Mouse (Mus musculus): ENCODE measurements at regions not wholly inside any gene's neighbourhood (a gene's known extent, or its start where the extent isn't known, plus 50 kb on each side); places are given as distances from the start of the nearest gene placed in this dataset.

GRCm38 (mm10) chr13:72288381-72289092, 325.0 kb upstream of the Irx1 start:
- TF ChIP-seq CTCF (IDR thresholded peaks at IDR 0.05; ENCODE audit: insufficient read depth, low read length) = no peak
- TF ChIP-seq POLR2A (IDR thresholded peaks at IDR 0.05; ENCODE audit: borderline replicate concordance, extremely low read depth, low read depth, low read length) = no peak
